Mouse (Mus musculus): ENCODE measurements around the gene Slc38a7.

GRCm38 (mm10) chr8:95807861-95808260, 45.5 kb downstream of the Slc38a7 start:
- TF ChIP-seq POLR2A (IDR thresholded peaks at IDR 0.05; ENCODE audit: borderline replicate concordance, extremely low read depth, low read depth, low read length) (peak; percentile 84; the same call in 1 of the 2 replicates), CTCF (IDR thresholded peaks at IDR 0.05; ENCODE audit: insufficient read depth, low read length) (no peak)

Measured in lung, adult 2 months (tissue).